Mouse (Mus musculus) MEL (cell line): ENCODE results near the gene Tm2d3. TPM values are rescaled to one million over a fixed set of nuclear protein-coding genes. Genes with fewer than 3 reads are reported as not detected.

ENCODE experiments used
- DNase-seq: peaks from one replicate; pipeline ENCODE4 v3.0.0; 2011; ENCODE audit warnings: low read depth, low spot score
- H3K27ac ChIP-seq: 2 replicates; pipeline ENCODE4 v1.5.1; 2012; ENCODE audit warnings: low read depth, mild to moderate bottlenecking, control low read depth, low read length, moderate library complexity; ENCODE audit not compliant: control insufficient read depth
- H3K27me3 ChIP-seq, 2 experiments: fragments of 150-350 bp in 1 of 2; sonication (generic) in 1 of 2; 2 replicates each; pipeline ENCODE4 v1.6.1; 2012; ENCODE audit warnings: low read length in 2 of 2, mild to moderate bottlenecking in 2 of 2, improper control_type of control experiment in 1 of 2, moderate library complexity in 1 of 2; ENCODE audit not compliant: insufficient read depth in 2 of 2, control insufficient read depth in 1 of 2
- H3K36me3 ChIP-seq, 2 experiments: 2 replicates each; pipeline ENCODE4 v1.6.1; 2012 to 2014; ENCODE audit warnings: low read length in 2 of 2, improper control_type of control experiment in 1 of 2, inconsistent platforms in 1 of 2, mild to moderate bottlenecking in 1 of 2; ENCODE audit not compliant: insufficient read depth in 2 of 2, control insufficient read depth in 1 of 2
- H3K4me1 ChIP-seq, 2 experiments: fragments of 150-350 bp in 1 of 2; sonication (generic) in 1 of 2; 2 replicates each; pipeline ENCODE4 v1.6.1; 2012; ENCODE audit warnings: low read length in 2 of 2, improper control_type of control experiment in 1 of 2, mild to moderate bottlenecking in 1 of 2; ENCODE audit not compliant: insufficient read depth in 2 of 2, control insufficient read depth in 1 of 2
- H3K4me3 ChIP-seq, 2 experiments: fragments of 150-350 bp in 1 of 2; sonication (generic) in 1 of 2; 2 replicates each; pipeline ENCODE4 v1.5.1; 2012; ENCODE audit warnings: low read depth in 2 of 2, low read length in 2 of 2, mild to moderate bottlenecking in 2 of 2, moderate library complexity in 2 of 2, control low read depth in 1 of 2, improper control_type of control experiment in 1 of 2; ENCODE audit not compliant: control insufficient read depth in 1 of 2, insufficient read depth in 1 of 2
- H3K79me2 ChIP-seq: 2 replicates; pipeline ENCODE4 v1.6.1; 2012; ENCODE audit warnings: mild to moderate bottlenecking, low read length, moderate library complexity; ENCODE audit not compliant: control insufficient read depth, poor library complexity, insufficient read depth
- H3K9ac ChIP-seq: 2 replicates; pipeline ENCODE4 v1.6.1; 2012; ENCODE audit warnings: low read depth, mild to moderate bottlenecking, control low read depth, low read length, moderate library complexity; ENCODE audit not compliant: control insufficient read depth, poor library complexity, severe bottlenecking
- H3K9me3 ChIP-seq: fragments of 150-350 bp; sonication (generic); replicated peaks from 2 replicates; pipeline ENCODE4 v1.6.1; 2012; ENCODE audit warnings: mild to moderate bottlenecking, low read length, improper control_type of control experiment, moderate library complexity; ENCODE audit not compliant: insufficient read depth
- CTCF ChIP-seq, 3 experiments: IDR thresholded peaks in 2 of 3; conservative IDR thresholded peaks in 1 of 3; 2 replicates each; pipeline ENCODE4 v1.5.1; 2011 to 2012; ENCODE audit warnings: low read length in 3 of 3, low read depth in 2 of 3, mild to moderate bottlenecking in 2 of 3, improper control_type of control experiment in 1 of 3, inconsistent platforms in 1 of 3, mixed read lengths in 1 of 3, moderate library complexity in 1 of 3; ENCODE audit not compliant: control insufficient read depth in 1 of 3, insufficient read depth in 1 of 3, poor library complexity in 1 of 3, severe bottlenecking in 1 of 3
- MEF2A ChIP-seq: IDR thresholded peaks from 2 replicates; pipeline ENCODE4 v1.6.1; 2014; ENCODE audit warnings: low read depth, mild to moderate bottlenecking, inconsistent platforms, low read length, improper control_type of control experiment; ENCODE audit not compliant: poor library complexity, insufficient replicate concordance, severe bottlenecking; ENCODE audit errors: extremely low read depth
- MYC ChIP-seq: IDR thresholded peaks from 2 replicates; pipeline ENCODE4 v1.6.1; 2011; ENCODE audit warnings: low read depth, mild to moderate bottlenecking, low read length, improper control_type of control experiment, moderate library complexity
- TAL1 ChIP-seq: IDR thresholded peaks from 2 replicates; pipeline ENCODE4 v1.6.1; 2012; ENCODE audit warnings: mild to moderate bottlenecking, inconsistent platforms, low read length, moderate library complexity, mixed read lengths
- polyA plus RNA-seq, 2 experiments: library from polyadenylated mRNA; stranded (reverse) in 1 of 2; unstranded in 1 of 2; fragments of >175 nt in 1 of 2; fragments of >200 nt in 1 of 2; gene quantifications; 2 replicates each; pipeline versions ENCODE4 v1.2.1 to v1.2.4; 2012; ENCODE audit warnings: low replicate concordance in 2 of 2, low read depth in 1 of 2; ENCODE audit not compliant: insufficient read length in 2 of 2, insufficient read depth in 1 of 2, missing spikeins in 1 of 2
- total RNA-seq: library from RNA; depleted of rRNA; stranded (reverse); fragments of 300-350 nt; gene quantifications from 2 replicates; pipeline ENCODE4 v1.2.3, GENCODE M21; 2012; rRNA removed

The Tm2d3 gene
- total and polyA plus RNA-seq, 3 experiments: 50.3 to 52.0 TPM; not detected in 1

- no peaks in the 10 kb centered on the region for H3K4me1 ChIP-seq
- H3K36me3 ChIP-seq: no peaks in the 10 kb centered on the region
- no peak for DNase-seq
- H3K27ac ChIP-seq: no peak overlapping the region
- TF ChIP-seq CTCF (IDR thresholded peaks at IDR 0.05 in 2 of 3, conservative IDR thresholded peaks at IDR 0.05 in 1 of 3; ENCODE audit: control insufficient read depth in 1 of 3, insufficient read depth in 1 of 3, low read depth in 2 of 3, low read length in 3 of 3, poor library complexity in 1 of 3, severe bottlenecking in 1 of 3) (no peak), TAL1 (no peak), MYC (no peak), MEF2A (no peak)
- TF ChIP-seq, all 39 proteins: peak for 0
- H3K4me3 ChIP-seq: no peak overlapping the region
- no peaks in the 10 kb centered on the region for H3K79me2 ChIP-seq
- no peak overlapping the region for H3K9ac ChIP-seq
- H3K27me3 ChIP-seq: no peaks in the 10 kb centered on the region
- no peaks in the 10 kb centered on the region for H3K9me3 ChIP-seq
Observed at GRCm38 (mm10) chr7:65747990-65748955, 57.3 kb downstream of the Tm2d3 start.

Other genes starting within 250 kb of the Tm2d3 start
- gene Tjp1, start 163.4 kb upstream of the Tm2d3 start, total RNA-seq: not detected in 2 replicates
- under 1 TPM in 1 of 2 experiments, not detected in 1; 0.01 TPM for gene Tjp1, start 163.4 kb upstream of the Tm2d3 start, polyA plus RNA-seq
- 15.3 and 18.7 TPM in 2 replicates for gene Tarsl2, start 46.3 kb upstream of the Tm2d3 start, total RNA-seq
- 10 to 100 TPM in 1 of 2 experiments, not detected in 1; 26.3 TPM for gene Tarsl2, start 46.3 kb upstream of the Tm2d3 start, polyA plus RNA-seq
- gene Pcsk6, start 170.6 kb downstream of the Tm2d3 start, total RNA-seq: not detected in 2 replicates
- gene Pcsk6, start 170.6 kb downstream of the Tm2d3 start, polyA plus RNA-seq: under 1 TPM in 1 of 2 experiments, not detected in 1; 0.01 TPM